Mouse (Mus musculus) E14TG2a.4 (cell line): Measurements from ENCODE around the gene Stag2.

Experiments
- CTCF ChIP-seq: conservative IDR thresholded peaks from 2 replicates; pipeline ENCODE4 v1.5.1; 2014; ENCODE audit warnings: low read length
- POU5F1 ChIP-seq: IDR thresholded peaks from 2 replicates; pipeline ENCODE4 v1.6.1; 2014; ENCODE audit warnings: low read length, borderline replicate concordance

DNA sequence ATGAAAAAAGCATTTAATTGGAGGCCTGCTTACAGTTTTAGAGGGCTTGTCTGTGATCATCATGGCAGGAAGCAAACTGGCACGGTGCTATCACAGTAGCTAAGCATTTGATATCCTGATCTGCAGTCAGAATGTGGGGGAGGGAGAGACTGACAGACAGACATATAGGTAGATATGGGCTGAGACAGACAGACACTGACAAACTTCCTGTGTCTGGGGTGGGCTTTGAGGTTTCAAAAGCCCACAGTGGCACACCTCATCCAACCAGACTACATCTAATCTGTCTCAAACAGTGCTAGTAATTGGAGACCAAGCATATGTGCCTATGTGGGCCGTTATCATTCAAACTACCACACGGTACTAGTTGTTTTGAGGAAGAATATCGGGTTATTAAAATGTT, 53.4 kb downstream of the Stag2 start:
- TF ChIP-seq CTCF (no peak), POU5F1 (no peak)
